Mouse (Mus musculus) brain, embryonic 14.5 days (tissue): ENCODE measurements around the gene Gmds.

Source experiments
- CTCF ChIP-seq: fragments of 200-500 bp; IDR thresholded peaks from 2 replicates; pipeline ENCODE4 v1.5.1; 2012; ENCODE audit warnings: inconsistent platforms, mild to moderate bottlenecking, moderate library complexity, borderline replicate concordance; ENCODE audit not compliant: insufficient read depth, insufficient read length; ENCODE audit errors: extremely low read depth
- POLR2A ChIP-seq: fragments of 200-500 bp; IDR thresholded peaks from 2 replicates; pipeline ENCODE4 v1.6.1; 2012; ENCODE audit warnings: mild to moderate bottlenecking, inconsistent platforms, borderline replicate concordance; ENCODE audit not compliant: poor library complexity, insufficient read depth, insufficient read length, severe bottlenecking; ENCODE audit errors: extremely low read depth

DNA sequence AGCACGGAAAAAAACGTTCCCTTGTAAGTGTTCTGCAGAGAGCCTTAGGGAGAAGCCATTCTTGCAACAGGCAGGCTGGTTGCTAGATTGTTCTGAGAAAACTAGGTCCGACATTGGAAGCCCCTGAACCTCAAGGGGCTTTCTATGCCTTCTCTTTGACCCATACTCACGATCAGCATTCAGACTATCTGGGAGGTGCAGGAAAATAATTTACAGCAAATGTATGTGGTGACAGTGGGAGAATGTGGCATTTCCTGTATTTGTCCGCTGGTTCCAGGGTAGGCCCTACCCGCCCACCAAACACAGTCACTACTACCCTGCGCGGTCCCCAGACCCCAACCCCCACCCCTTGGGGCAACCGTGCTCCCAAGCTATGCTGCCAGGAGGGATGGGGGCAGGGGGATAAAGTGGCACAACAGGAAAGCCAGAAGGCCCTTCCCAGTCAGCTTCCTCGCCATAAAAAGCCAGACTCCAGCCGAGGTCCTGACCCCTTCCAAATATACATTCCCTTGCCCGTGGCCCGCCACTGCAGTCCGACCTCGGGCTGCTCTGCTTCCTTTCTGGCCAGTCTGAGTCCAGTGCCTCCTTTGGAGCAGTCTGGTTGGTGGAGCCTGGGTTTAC, 523.0 kb downstream of the Gmds start:
- TF ChIP-seq POLR2A (no peak), CTCF (no peak)
